Mouse (Mus musculus): ENCODE data around the gene Gm14214. TPM values are rescaled to one million over a fixed set of nuclear protein-coding genes. Genes with fewer than 3 reads are reported as not detected.

The Gm14214 gene
- polyA plus RNA-seq, 1 experiment from 2014 or later: not detected

DNA sequence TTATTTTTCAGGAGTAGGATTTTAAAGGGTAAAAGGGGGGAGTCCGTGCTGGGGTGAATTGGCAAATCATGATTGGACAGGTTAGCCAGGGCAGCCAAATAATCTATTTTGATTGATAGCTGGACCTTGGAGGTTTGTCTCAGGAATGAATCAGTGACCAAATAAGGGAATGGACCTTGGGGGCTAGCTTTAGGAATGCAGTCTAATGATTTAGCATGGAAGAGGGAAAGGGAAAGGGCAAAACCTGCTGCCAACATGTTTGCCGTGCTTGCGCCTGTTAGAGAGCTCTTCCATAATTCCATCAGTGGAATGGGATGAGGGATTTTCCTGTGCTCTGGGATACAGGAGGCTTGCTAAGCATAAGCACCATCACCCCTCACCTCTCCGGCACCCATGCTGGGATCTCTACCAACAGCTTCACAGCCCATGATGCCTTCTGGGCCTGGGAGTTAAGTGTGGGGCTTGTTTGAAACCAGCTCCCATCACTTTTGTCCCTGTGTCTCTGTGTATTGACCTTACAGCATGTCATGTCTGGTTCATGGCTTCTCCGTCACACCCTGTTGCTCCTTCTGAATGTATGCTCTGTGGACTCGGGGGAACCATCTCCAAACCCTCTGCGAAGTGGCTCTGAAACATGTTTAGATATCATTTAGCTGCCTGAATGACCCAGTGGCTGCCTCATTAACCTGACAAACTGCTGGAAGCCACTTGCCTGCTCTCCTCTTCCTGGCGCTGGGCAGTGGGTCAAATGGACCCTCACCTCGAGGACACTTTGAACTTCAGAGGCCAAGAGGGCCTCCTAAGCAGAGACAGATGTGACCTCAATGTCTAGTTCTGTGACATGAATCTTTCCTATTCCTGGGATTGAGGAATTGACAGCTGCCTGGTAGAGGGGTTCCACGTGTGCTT lies 26.7 kb downstream of the Gm14214 start:
- H3K4me2 ChIP-seq: no peak overlapping the region
- WGBS: 79% methylated on average over 10 of the region's 10 CpGs
- no peak overlapping the region for H3K27ac ChIP-seq
- H3K4me1 ChIP-seq: no peaks in the 10 kb centered on the region
- H3K27me3 ChIP-seq (replicated peaks): no peaks in the 10 kb centered on the region
- no peaks in the 10 kb centered on the region for H3K9me3 ChIP-seq
- no peak overlapping the region for H3K4me3 ChIP-seq
- no peak for ATAC-seq (replicated peaks)
- no peaks in the 10 kb centered on the region for H3K36me3 ChIP-seq (replicated peaks)
- H3K9ac ChIP-seq: no peak overlapping the region

DNA sequence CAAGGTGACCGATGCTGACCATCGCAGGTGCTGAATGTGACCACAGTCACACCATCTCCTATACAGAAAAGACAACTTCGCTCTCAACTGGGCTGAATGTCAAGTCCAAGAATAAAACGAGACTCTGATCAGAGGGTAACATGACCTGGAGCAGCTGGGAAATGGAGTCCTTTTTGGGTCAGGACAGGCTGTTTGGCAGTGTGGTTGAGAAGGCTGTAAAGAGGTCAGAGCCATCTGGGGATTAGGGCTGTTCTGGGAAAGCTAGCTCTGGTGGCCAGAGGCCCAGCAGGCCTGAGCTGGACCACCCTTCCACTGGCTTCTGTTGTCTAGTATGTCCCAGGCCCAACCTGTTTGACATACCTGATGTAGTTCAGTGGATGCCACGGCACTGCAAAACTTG lies 31.2 kb downstream of the Gm14214 start:
- no peaks in the 10 kb centered on the region for H3K27me3 ChIP-seq (replicated peaks)
- WGBS: 92% methylated on average over 5 of the region's 5 CpGs

DNA sequence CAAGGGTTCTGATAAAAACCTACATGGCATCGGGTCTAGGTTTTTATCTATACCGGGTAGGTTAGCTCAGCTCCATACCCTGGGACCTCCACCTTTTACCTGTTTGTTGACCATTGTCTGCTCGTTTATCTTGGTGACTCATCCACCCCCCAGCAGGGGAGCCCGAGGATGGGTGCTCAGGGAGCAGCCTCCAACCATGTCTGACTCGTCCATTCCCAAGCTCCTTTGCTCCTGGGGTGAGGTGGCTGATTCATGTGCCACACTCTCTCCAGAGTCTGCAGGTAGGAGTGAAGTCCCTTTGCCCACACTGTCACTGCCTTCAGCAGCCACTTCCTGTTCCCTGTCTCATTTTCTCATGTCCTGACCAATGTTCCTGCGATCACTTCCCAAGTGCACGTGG lies 33.8 kb downstream of the Gm14214 start:
- Histone ChIP-seq H3K4me1 (no peaks in the 10 kb centered on the region; the same call in 1 of the 2 replicates), H3K27me3 (replicated peaks) (no peaks in the 10 kb centered on the region), H3K9ac (no peak overlapping the region), H3K4me2 (no peak overlapping the region), H3K36me3 (replicated peaks) (no peaks in the 10 kb centered on the region), H3K27ac (no peak overlapping the region), H3K4me3 (no peak overlapping the region), H3K9me3 (no peaks in the 10 kb centered on the region)
- 85% methylated on average over 7 of the region's 7 CpGs for WGBS
- ATAC-seq (replicated peaks): no peak

More for the DNA sequence above, 31.2 kb downstream of the Gm14214 start:
- Histone ChIP-seq H3K36me3 (replicated peaks) (no peaks in the 10 kb centered on the region), H3K4me2 (no peak overlapping the region), H3K9ac (no peak overlapping the region), H3K27ac (no peak overlapping the region), H3K4me3 (no peak overlapping the region), H3K9me3 (no peaks in the 10 kb centered on the region), H3K4me1 (no peaks in the 10 kb centered on the region; the same call in 1 of the 2 replicates)
- no peak for ATAC-seq (replicated peaks)

DNA sequence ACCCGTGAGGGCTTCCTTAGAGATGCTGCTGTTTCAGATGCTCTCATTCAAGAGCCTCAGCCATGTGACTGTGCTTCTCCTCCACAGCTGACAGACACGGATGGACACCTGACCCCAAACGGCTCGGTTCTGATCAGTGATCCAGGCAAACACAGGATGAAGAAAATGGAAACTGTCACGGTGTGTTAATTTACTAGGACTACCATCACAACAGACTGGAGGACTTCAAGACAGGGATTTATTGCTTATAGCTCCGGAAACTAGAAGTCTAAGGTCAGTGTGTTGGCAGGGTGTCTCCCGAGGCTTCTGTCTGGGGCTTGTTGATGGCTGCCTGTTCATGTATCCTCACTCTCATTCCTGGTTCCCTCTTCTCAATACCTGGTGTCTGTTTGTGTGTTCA lies 34.4 kb downstream of the Gm14214 start:
- H3K9me3 ChIP-seq: no peaks in the 10 kb centered on the region
- no peaks in the 10 kb centered on the region; the same call in 1 of the 2 replicates for H3K4me1 ChIP-seq
- no peaks in the 10 kb centered on the region for H3K27me3 ChIP-seq (replicated peaks)
- no peak for ATAC-seq (replicated peaks)
- H3K36me3 ChIP-seq (replicated peaks): no peaks in the 10 kb centered on the region
- no peak overlapping the region for H3K4me2 ChIP-seq
- WGBS: 69% methylated on average over 7 of the region's 7 CpGs
- H3K27ac ChIP-seq: no peak overlapping the region
- no peak overlapping the region for H3K9ac ChIP-seq
- no peak overlapping the region for H3K4me3 ChIP-seq

DNA sequence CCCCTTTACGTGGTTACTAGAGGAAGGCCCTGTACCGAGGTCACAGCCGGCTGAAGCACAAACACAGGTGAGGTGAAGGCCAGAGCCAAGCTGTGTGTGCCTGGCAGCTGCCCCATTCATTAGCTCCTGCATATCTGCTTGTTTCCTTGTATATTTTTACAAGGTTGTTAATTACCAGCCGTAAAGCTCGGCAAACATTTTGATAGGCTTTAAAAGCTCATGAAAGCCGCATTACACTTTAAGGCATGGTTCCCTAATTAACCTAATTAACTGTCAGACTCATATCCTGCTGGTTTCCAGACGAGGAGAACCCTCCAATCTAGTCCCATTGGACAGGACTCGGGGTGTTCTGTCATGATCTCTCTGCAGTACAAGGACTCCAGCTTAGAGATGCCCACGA lies 34.9 kb downstream of the Gm14214 start:
- H3K4me2 ChIP-seq: no peak overlapping the region
- H3K27me3 ChIP-seq (replicated peaks): no peaks in the 10 kb centered on the region
- no peak overlapping the region for H3K4me3 ChIP-seq
- no peak overlapping the region for H3K27ac ChIP-seq
- 65% methylated on average over 9 of the region's 9 CpGs for WGBS
- no peak for ATAC-seq (replicated peaks)
- H3K36me3 ChIP-seq (replicated peaks): no peaks in the 10 kb centered on the region
- no peaks in the 10 kb centered on the region for H3K9me3 ChIP-seq
- H3K4me1 ChIP-seq: no peaks in the 10 kb centered on the region; the same call in 1 of the 2 replicates
- H3K9ac ChIP-seq: no peak overlapping the region

DNA sequence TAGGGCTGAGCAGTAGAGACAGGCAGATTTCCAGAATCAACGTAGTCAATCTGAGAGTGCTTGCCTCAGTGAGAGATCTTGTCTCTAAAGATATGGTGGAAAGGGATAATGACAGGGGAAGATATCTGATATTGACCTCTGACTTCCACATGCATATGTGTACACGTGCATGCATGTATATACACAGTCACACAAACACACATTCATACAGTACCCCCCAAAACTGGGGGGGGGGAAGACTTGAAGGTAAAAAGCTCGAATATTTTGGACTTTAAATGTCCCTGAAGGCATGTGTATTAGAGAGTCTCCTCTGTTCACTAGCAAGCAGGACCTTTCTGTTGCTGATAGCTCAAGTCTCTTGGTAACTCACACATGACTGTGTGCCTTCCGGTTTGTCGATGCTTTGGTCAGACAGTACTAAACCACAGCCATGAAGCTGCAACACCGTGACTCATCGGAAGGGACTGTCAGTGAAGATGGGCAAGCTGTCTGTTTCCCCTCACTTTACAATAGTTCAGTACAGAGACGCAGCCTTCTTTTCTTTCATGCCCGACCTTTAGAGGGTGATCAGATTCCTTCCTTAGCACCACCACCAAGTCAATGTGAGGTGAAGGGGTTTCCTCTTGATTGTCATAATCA lies 37.2 kb downstream of the Gm14214 start:
- H3K9ac ChIP-seq: no peak overlapping the region
- H3K4me1 ChIP-seq: no peaks in the 10 kb centered on the region; the same call in 1 of the 2 replicates
- H3K4me3 ChIP-seq: no peak overlapping the region
- no peak for ATAC-seq (replicated peaks)
- H3K9me3 ChIP-seq: no peaks in the 10 kb centered on the region
- 70% methylated on average over 9 of the region's 9 CpGs for WGBS
- no peak overlapping the region for H3K4me2 ChIP-seq
- no peak overlapping the region for H3K27ac ChIP-seq
- H3K36me3 ChIP-seq (replicated peaks): no peaks in the 10 kb centered on the region
- H3K27me3 ChIP-seq (replicated peaks): no peaks in the 10 kb centered on the region

DNA sequence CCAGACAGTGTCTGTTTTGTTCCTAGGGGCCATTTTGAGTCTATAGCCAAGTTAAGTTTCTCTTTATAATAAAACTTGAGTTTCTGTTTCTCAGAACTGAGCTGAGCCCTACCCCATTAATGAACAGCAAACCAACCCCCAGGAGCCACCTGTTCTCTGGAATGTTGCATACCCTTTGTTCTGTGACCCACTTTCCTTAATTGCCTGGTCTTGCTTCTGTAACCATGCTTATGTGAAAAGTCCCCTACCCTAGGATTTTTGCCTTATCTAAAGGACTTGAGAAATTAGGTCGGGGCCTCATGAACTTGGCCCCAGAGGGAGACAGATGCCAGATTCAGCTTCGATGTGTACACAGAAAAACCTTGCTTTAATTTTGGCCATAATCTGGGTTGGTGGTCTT lies 37.9 kb downstream of the Gm14214 start:
- Histone ChIP-seq H3K27me3 (replicated peaks) (no peaks in the 10 kb centered on the region), H3K27ac (no peak overlapping the region), H3K4me3 (no peak overlapping the region), H3K4me1 (no peaks in the 10 kb centered on the region; the same call in 1 of the 2 replicates), H3K9ac (no peak overlapping the region), H3K4me2 (no peak overlapping the region), H3K9me3 (no peaks in the 10 kb centered on the region), H3K36me3 (replicated peaks) (no peaks in the 10 kb centered on the region)
- WGBS: 71% methylated on average over 2 of the region's 2 CpGs
- ATAC-seq (replicated peaks): no peak

DNA sequence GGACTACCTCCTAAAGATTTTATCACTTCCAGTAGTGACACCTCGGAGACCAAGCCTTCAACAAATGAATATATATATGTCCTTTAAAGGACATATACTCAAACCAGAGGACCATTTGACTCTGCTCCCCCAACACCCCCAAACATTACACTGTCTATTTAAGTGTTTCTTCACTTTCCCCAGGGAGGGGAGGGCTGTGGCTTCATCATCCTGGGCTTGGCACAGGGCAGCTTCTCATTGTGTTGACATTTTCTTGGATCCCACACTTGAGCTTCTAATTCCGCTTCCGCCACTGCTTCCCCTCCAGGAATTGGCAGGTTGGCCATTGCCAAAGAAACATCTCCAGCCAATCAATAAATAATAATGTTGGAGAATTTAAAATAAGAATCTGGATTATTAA lies 39.0 kb downstream of the Gm14214 start:
- H3K4me3 ChIP-seq: no peak overlapping the region
- no peak for ATAC-seq (replicated peaks)
- WGBS: 75% methylated on average over 3 of the region's 3 CpGs
- H3K27ac ChIP-seq: no peak overlapping the region
- H3K9me3 ChIP-seq: no peaks in the 10 kb centered on the region
- no peak overlapping the region for H3K9ac ChIP-seq
- H3K36me3 ChIP-seq (replicated peaks): no peaks in the 10 kb centered on the region
- no peaks in the 10 kb centered on the region; the same call in 1 of the 2 replicates for H3K4me1 ChIP-seq
- no peak overlapping the region for H3K4me2 ChIP-seq
- H3K27me3 ChIP-seq (replicated peaks): no peaks in the 10 kb centered on the region

DNA sequence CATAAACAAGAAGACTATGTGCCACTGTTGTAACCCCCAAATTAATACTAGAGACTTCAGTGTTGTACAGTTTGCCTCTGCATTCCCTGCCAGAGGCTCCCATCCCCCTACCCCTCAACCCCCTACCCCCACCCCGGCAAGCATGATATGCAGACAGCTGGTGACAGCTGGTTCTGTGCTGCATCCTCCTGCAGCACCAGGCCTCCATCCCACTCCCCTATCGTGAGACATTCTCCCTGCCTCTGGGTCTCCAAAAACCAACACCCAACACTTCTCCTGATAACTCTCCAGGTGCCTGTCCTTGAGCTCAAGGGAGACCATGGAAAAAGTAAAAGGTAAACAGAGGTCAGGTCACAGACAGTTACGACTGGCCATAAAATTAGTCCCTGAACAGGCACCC lies 40.1 kb downstream of the Gm14214 start:
- no peaks in the 10 kb centered on the region for H3K27me3 ChIP-seq (replicated peaks)
- peaks cover 7% of the 10 kb centered on the region for H3K4me1 ChIP-seq
- H3K4me3 ChIP-seq: no peak overlapping the region
- no peak overlapping the region for H3K9ac ChIP-seq
- 69% methylated on average over 3 of the region's 3 CpGs for WGBS
- H3K4me2 ChIP-seq: no peak overlapping the region
- H3K9me3 ChIP-seq: no peaks in the 10 kb centered on the region
- H3K27ac ChIP-seq: no peak overlapping the region
- H3K36me3 ChIP-seq (replicated peaks): no peaks in the 10 kb centered on the region
- ATAC-seq (replicated peaks): no peak

DNA sequence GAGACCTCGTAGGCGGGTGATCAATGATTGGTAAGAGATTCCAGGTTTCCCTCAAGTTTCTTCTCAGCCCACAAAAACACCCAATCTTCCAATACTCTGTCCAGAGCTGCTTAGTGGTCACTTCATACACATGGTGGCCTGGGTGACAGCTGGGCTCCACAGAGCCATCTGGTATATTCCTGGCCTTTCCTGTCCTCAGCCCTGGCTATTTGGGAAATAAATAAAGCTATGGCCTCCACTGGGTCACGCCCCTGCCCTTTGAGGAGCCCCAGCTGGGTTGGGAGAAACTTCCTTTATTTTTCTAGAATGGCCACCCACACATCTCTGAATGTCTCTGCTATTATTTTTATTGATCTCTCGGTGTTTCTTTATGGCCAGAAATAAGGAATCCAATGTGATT lies 46.4 kb downstream of the Gm14214 start:
- Histone ChIP-seq H3K27me3 (replicated peaks) (no peaks in the 10 kb centered on the region), H3K36me3 (replicated peaks) (no peaks in the 10 kb centered on the region), H3K9me3 (no peaks in the 10 kb centered on the region), H3K4me2 (no peak overlapping the region), H3K27ac (no peak overlapping the region), H3K4me3 (no peak overlapping the region), H3K9ac (no peak overlapping the region), H3K4me1 (peaks cover 7% of the 10 kb centered on the region)
- 87% methylated on average over 4 of the region's 4 CpGs for WGBS
- no peak for ATAC-seq (replicated peaks)

DNA sequence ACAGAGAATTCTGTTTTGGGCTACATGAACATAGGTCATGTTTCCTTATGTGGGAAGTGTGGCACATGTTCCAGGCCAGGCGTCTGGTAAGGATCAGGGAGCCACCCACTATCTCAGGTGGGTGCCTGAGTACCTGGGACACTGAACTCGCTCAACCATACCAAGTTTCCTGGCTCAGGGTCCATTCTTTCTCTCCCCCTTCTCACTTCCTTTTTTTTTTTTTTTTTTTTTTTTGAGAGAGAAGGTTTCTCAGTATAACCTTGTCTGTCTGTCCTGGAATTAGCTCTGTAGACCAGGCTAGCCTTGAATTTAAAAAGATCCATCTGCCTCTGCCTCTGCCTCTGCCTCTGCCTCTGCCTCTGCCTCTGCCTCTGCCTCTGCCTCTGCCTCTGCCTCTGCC lies 49.5 kb downstream of the Gm14214 start:
- Histone ChIP-seq H3K4me2 (no peak overlapping the region), H3K9me3 (no peaks in the 10 kb centered on the region), H3K4me1 (peaks cover 3% of the 10 kb centered on the region), H3K9ac (no peak overlapping the region), H3K27me3 (replicated peaks) (no peaks in the 10 kb centered on the region), H3K27ac (no peak overlapping the region), H3K36me3 (replicated peaks) (no peaks in the 10 kb centered on the region), H3K4me3 (no peak overlapping the region)
- WGBS: 90% methylated on average over 2 of the region's 2 CpGs
- ATAC-seq (replicated peaks): no peak
